Mouse (Mus musculus) T-cell, adult 2 months (primary cell): ENCODE data around the gene Rpl18.

Experiments used
- DNase-seq: peaks from one replicate; pipeline ENCODE4 v3.0.0; 2022; ENCODE audit warnings: low spot score

Gene Rpl18

GRCm38 (mm10) chr7:45713881-45714520 is 1.3 kb upstream of the Rpl18 start:
- no peak for DNase-seq

- DNase-seq: no peak
Measured at GRCm38 (mm10) chr7:45714630-45715089, 597 bp upstream of the Rpl18 start.

GRCm38 (mm10) chr7:45715741-45716459 is 643 bp downstream of the Rpl18 start:
- no peak for DNase-seq

GRCm38 (mm10) chr7:45716460-45716857 is 1.2 kb downstream of the Rpl18 start:
- DNase-seq: no peak

GRCm38 (mm10) chr7:45716952-45717917 is 2.0 kb downstream of the Rpl18 start:
- DNase-seq: no peak

- peak; percentile 98 for DNase-seq
Measured at GRCm38 (mm10) chr7:45717918-45718297, 2.7 kb downstream of the Rpl18 start, which contains the start of gene Sphk2. Sphk2 (minus strand) TSS chr7:45718002.

GRCm38 (mm10) chr7:45718331-45718730 is 3.1 kb downstream of the Rpl18 start:
- DNase-seq: no peak

GRCm38 (mm10) chr7:45719180-45719579 is 3.9 kb downstream of the Rpl18 start:
- DNase-seq: no peak

GRCm38 (mm10) chr7:45719738-45720412 is 4.6 kb downstream of the Rpl18 start:
- DNase-seq: no peak

- DNase-seq: no peak
Measured at GRCm38 (mm10) chr7:45720413-45721233, 5.4 kb downstream of the Rpl18 start, which contains the start of gene Fam83e. Fam83e (plus strand) TSS chr7:45721212.

- no peak for DNase-seq
Measured at GRCm38 (mm10) chr7:45721234-45721571, 5.9 kb downstream of the Rpl18 start.

GRCm38 (mm10) chr7:45721642-45722347 is 6.5 kb downstream of the Rpl18 start:
- no peak for DNase-seq

- no peak for DNase-seq
Measured at GRCm38 (mm10) chr7:45722348-45722713, 7.1 kb downstream of the Rpl18 start.

- DNase-seq: no peak
Measured at GRCm38 (mm10) chr7:45723301-45723700, 8.0 kb downstream of the Rpl18 start.

GRCm38 (mm10) chr7:45723781-45724180 is 8.5 kb downstream of the Rpl18 start:
- DNase-seq: no peak

- DNase-seq: no peak
Measured at GRCm38 (mm10) chr7:45725151-45725550, 9.9 kb downstream of the Rpl18 start.

- no peak for DNase-seq
Measured at GRCm38 (mm10) chr7:45725713-45726112, 10.5 kb downstream of the Rpl18 start, which contains the start of gene Spaca4. Spaca4 (minus strand) TSS chr7:45725813.

- DNase-seq: no peak
Measured at GRCm38 (mm10) chr7:45726419-45726818, 11.2 kb downstream of the Rpl18 start.

GRCm38 (mm10) chr7:45727625-45728024 is 12.4 kb downstream of the Rpl18 start:
- no peak for DNase-seq

- DNase-seq: no peak
Measured at GRCm38 (mm10) chr7:45730727-45731431, 15.6 kb downstream of the Rpl18 start.
